Mouse (Mus musculus) forebrain, postnatal 0 days (tissue): ENCODE results near the gene Cryaa. TPM values are rescaled to one million over a fixed set of nuclear protein-coding genes. Genes with fewer than 3 reads are reported as not detected.

Experiments
- ATAC-seq: fragments of 200-750 bp; cut with Nextera tagmentation; 2 replicates; pipeline ENCODE4 v1.8.0; 2017; ENCODE audit warnings: mild to moderate bottlenecking, moderate library complexity
- DNase-seq: peaks from one replicate; pipeline ENCODE4 v3.0.0-alpha.2; 2015
- H3K27ac ChIP-seq: fragments of 300-500 bp; sonication (generic); 2 replicates; pipeline ENCODE4 v1.5.1; 2014; ENCODE audit warnings: low read depth, mild to moderate bottlenecking, antibody characterized with exemption, low read length, moderate library complexity, mixed read lengths
- H3K27me3 ChIP-seq: fragments of 300-500 bp; sonication (generic); 2 replicates; pipeline ENCODE4 v1.6.1; 2014; ENCODE audit warnings: mild to moderate bottlenecking, low read length, mixed read lengths; ENCODE audit not compliant: insufficient read depth
- H3K36me3 ChIP-seq: fragments of 300-500 bp; sonication (generic); 2 replicates; pipeline ENCODE4 v1.6.1; 2014; ENCODE audit warnings: mild to moderate bottlenecking, moderate library complexity; ENCODE audit not compliant: insufficient read depth
- H3K4me1 ChIP-seq: fragments of 300-500 bp; sonication (generic); 2 replicates; pipeline ENCODE4 v1.6.1; 2014; ENCODE audit warnings: antibody characterized with exemption; ENCODE audit not compliant: insufficient read depth
- H3K4me2 ChIP-seq: fragments of 300-500 bp; sonication (generic); 2 replicates; pipeline ENCODE4 v1.6.1; 2014; ENCODE audit warnings: low read depth, mild to moderate bottlenecking, moderate library complexity
- H3K4me3 ChIP-seq: fragments of 300-500 bp; sonication (generic); 2 replicates; pipeline ENCODE4 v1.5.1; 2014; ENCODE audit warnings: low read depth, low read length, mixed read lengths
- H3K9ac ChIP-seq: fragments of 300-500 bp; sonication (generic); 2 replicates; pipeline ENCODE4 v1.6.1; 2014; ENCODE audit warnings: mild to moderate bottlenecking
- H3K9me3 ChIP-seq: fragments of 300-500 bp; sonication (generic); 2 replicates; pipeline ENCODE4 v1.6.1; 2016; ENCODE audit warnings: low read length
- CTCF ChIP-seq: sonication (generic); IDR thresholded peaks from 2 replicates; pipeline ENCODE4 v1.5.1; 2016; ENCODE audit warnings: antibody characterized with exemption, control low read depth, low read depth
- WGBS: fragments of 180-500 bp; shearing (Covaris S2); extraction: QIAGEN DNeasy Blood & Tissue Kit; methylation state at CpG from one replicate; pipeline ENCODE4 v1.1.7; 2014; 5-methylcytosine and 5-hydroxymethylcytosine counted together
- polyA plus RNA-seq: library from polyadenylated mRNA; unstranded; fragments of >200 nt; fragmentation: Nextera tagmentation; extraction: Ambion mirVana; gene quantifications from 2 replicates; pipeline ENCODE4 v1.2.1, GENCODE M21; 2015
- total RNA-seq: library from RNA; depleted of rRNA; stranded (reverse); fragments of >200 nt; gene quantifications from 2 replicates; pipeline ENCODE4 v1.2.3, GENCODE M21; 2014; rRNA removed

Gene Cryaa
- total and polyA plus RNA-seq, 2 experiments from 2014 or later = not detected

DNA sequence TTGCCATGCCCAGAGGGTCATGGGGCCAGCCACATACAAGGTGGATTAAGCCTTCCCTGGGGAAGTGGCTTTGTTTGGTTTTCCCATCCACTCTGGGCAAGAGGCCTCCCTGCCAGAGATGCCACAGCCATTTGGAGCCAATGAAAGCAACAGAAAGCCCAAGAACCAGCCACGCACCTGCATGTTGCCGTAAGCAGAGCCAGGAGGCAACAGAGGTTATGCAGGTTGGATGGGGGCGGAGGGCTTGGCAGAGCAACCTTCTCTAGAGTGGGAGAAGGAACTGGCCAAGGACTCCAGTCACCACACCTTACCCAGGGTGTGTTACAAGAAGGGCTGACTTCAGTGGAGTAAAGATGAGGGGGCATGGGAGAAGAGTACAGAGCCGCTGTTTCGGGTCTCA is 48.6 kb downstream of the Cryaa start:
- Histone ChIP-seq H3K9ac (no peak overlapping the region), H3K4me3 (no peak overlapping the region), H3K4me2 (no peak overlapping the region), H3K4me1 (no peaks in the 10 kb centered on the region), H3K27ac (no peak overlapping the region), H3K36me3 (no peaks in the 10 kb centered on the region), H3K27me3 (no peaks in the 10 kb centered on the region), H3K9me3 (no peaks in the 10 kb centered on the region)
- DNase-seq (no peak), ATAC-seq (no peak)
- no peak for TF ChIP-seq CTCF
- 96% methylated on average over 5 of the region's 5 CpGs for WGBS

DNA sequence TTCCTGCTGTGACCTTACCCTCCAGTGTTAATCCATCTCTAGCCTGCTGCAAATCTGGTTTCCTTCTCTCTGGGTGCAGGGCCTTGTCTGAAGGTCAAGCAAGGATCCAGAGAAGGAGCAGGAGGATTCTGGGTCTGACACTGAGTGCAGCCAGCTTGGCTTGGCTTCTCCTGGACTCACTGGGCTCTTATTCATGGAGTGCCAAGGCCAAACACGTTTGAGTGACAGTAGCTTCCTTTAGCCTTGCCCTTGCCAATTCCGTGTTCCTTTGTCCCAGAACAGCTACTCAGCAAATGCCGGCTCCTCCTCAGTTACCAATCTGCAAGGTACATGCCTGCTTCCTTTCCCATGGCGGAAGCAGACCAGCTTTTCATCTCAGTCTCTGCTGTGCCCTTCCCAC is 49.6 kb downstream of the Cryaa start:
- H3K9me3 ChIP-seq = no peaks in the 10 kb centered on the region
- no peaks in the 10 kb centered on the region for H3K27me3 ChIP-seq
- 37% methylated on average over 4 of the region's 4 CpGs for WGBS
- no peaks in the 10 kb centered on the region for H3K4me1 ChIP-seq
- H3K4me2 ChIP-seq = no peak overlapping the region
- no peak for ATAC-seq
- no peak overlapping the region for H3K9ac ChIP-seq
- DNase-seq = no peak
- 0 out of 2 replicates have a peak overlapping the region, but pooled peaks have one; percentile 1 for H3K27ac ChIP-seq
- H3K36me3 ChIP-seq = no peaks in the 10 kb centered on the region
- TF ChIP-seq CTCF = no peak
- H3K4me3 ChIP-seq = no peak overlapping the region

DNA sequence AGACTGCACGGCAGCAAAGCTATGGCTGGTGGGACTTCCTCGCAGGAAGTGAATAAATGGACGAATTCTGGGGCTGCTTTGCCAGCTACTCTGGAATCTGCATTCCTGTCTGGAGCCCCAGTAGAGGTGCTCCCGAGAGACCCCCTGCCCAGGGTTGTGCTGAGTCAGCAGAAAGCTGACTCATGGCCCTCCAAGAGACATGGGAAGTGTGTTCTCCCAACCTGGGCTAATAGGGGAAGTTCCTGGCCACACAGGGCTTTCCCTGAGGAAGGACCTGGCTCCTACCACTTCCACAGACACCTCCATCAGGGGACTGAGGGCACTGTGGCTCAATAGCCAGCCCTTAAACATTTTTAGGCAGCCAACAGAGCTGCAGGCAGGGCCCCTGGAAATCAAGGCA is 50.4 kb downstream of the Cryaa start:
- 79% methylated on average over 4 of the region's 4 CpGs for WGBS
- Histone ChIP-seq H3K27ac (no peak overlapping the region), H3K9me3 (no peaks in the 10 kb centered on the region), H3K9ac (no peak overlapping the region), H3K27me3 (no peaks in the 10 kb centered on the region), H3K4me3 (no peak overlapping the region), H3K4me2 (no peak overlapping the region), H3K36me3 (no peaks in the 10 kb centered on the region), H3K4me1 (no peaks in the 10 kb centered on the region)
- no peak for ATAC-seq
- TF ChIP-seq CTCF = no peak
- no peak for DNase-seq

DNA sequence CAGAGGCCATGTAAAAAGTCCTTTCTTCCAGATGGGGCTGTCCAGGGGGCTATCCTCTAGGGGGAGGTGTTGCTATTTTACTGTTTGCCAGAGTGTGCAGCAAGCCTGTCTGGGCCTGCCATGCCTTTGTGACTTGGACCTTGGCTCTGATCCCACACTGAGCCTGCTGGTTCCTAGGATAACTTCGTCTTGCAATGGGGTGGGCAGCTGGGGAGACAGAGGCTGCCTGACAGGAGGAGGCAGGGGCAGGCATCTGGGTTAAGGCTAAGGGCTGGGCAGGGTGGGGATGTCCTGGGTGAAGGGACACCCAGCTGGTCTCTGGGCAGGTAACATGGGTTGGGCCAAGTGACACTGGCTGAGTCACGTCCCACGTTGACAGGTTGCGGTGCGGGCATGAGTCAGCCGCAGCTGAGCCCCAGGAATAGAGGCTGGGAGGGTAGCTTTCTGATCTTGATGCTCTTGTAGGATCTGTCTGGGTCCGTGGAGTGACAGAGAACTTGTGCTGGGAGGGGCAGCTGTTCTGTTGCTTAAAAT is 51.4 kb downstream of the Cryaa start:
- 67% methylated on average over 7 of the region's 7 CpGs for WGBS
- ATAC-seq = peak; percentile 29; the same call in 1 of the 2 replicates

DNA sequence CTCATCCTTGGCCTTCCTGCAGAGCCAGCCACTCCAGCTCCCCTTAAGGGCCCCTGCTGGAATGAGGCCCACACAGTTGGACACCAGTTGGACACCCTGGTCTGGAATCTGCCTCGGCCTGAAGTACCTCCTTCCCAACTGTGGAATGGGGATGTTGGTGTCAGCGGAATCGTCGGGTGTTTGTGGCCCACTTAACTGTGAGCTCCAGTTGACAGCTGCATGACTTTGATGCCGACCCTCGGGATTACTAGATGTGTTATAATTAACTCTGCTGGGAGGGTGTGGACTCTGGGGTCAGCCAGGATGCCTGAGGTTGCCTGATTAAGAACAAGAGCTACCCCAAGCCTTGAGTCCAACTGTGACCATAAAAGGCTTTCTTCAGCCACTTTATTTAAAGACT is 53.4 kb downstream of the Cryaa start:
- no peak for DNase-seq

More for the DNA sequence above, 51.4 kb downstream of the Cryaa start:
- no peaks in the 10 kb centered on the region for H3K36me3 ChIP-seq
- DNase-seq = peak; percentile 47
- no peak overlapping the region for H3K9ac ChIP-seq
- no peak overlapping the region for H3K27ac ChIP-seq
- no peak overlapping the region for H3K4me2 ChIP-seq
- no peaks in the 10 kb centered on the region for H3K9me3 ChIP-seq
- H3K27me3 ChIP-seq = no peaks in the 10 kb centered on the region
- no peaks in the 10 kb centered on the region for H3K4me1 ChIP-seq
- peak; percentile 43; the same call in 1 of the 2 replicates for TF ChIP-seq CTCF
- H3K4me3 ChIP-seq = no peak overlapping the region

More for the DNA sequence above, 53.4 kb downstream of the Cryaa start:
- H3K27me3 ChIP-seq = no peaks in the 10 kb centered on the region
- H3K4me1 ChIP-seq = no peaks in the 10 kb centered on the region
- H3K9me3 ChIP-seq = no peaks in the 10 kb centered on the region
- H3K27ac ChIP-seq = no peak overlapping the region
- no peak overlapping the region for H3K9ac ChIP-seq
- H3K4me2 ChIP-seq = no peak overlapping the region
- WGBS = 53% methylated on average over 6 of the region's 6 CpGs
- no peak for TF ChIP-seq CTCF
- no peak for ATAC-seq
- no peaks in the 10 kb centered on the region for H3K36me3 ChIP-seq
- no peak overlapping the region for H3K4me3 ChIP-seq

Other genes with a start within 250 kb of the Cryaa start
- gene Wdr4, start 157.8 kb upstream of the Cryaa start, total RNA-seq = 54.4 and 55.7 TPM in 2 replicates
- gene Wdr4, start 157.8 kb upstream of the Cryaa start, polyA plus RNA-seq = 28.7 and 31.7 TPM in 2 replicates
- gene Ndufv3, start 157.7 kb upstream of the Cryaa start, total RNA-seq = 337 and 459 TPM in 2 replicates
- gene Ndufv3, start 157.7 kb upstream of the Cryaa start, polyA plus RNA-seq = 500 and 583 TPM in 2 replicates
- gene Pknox1, start 113.1 kb upstream of the Cryaa start, total RNA-seq = 26.1 and 30.6 TPM in 2 replicates
- 16.7 and 18.5 TPM in 2 replicates for gene Pknox1, start 113.1 kb upstream of the Cryaa start, polyA plus RNA-seq
- 18.6 and 20.2 TPM in 2 replicates for gene Cbs, start 40.6 kb upstream of the Cryaa start, total RNA-seq
- gene Cbs, start 40.6 kb upstream of the Cryaa start, polyA plus RNA-seq = 16.3 and 22.3 TPM in 2 replicates
- 86.4 and 102 TPM in 2 replicates for gene U2af1, start 18.9 kb upstream of the Cryaa start, total RNA-seq
- 264 and 273 TPM in 2 replicates for gene U2af1, start 18.9 kb upstream of the Cryaa start, polyA plus RNA-seq
- gene Sik1, start 178.0 kb downstream of the Cryaa start, total RNA-seq = 34.6 and 42.2 TPM in 2 replicates
- 18.6 and 19.4 TPM in 2 replicates for gene Sik1, start 178.0 kb downstream of the Cryaa start, polyA plus RNA-seq